Mouse (Mus musculus) retina, postnatal 7 days (tissue): ENCODE data around the gene Ffar1.
"Not testable (repeated sequence)": the region's sequence is repeated elsewhere in the genome, so short reads cannot be mapped to it uniquely, and the experiment has no call there.

Experiments used
- DNase-seq: peaks from one replicate; pipeline ENCODE4 v3.0.0-alpha.2; 2012; ENCODE audit warnings: low read depth, low spot score

The Ffar1 gene

GRCm38 (mm10) chr7:30847934-30848333 lies 13.4 kb downstream of the Ffar1 start:
- DNase-seq = no peak

- no peak for DNase-seq
Observed at GRCm38 (mm10) chr7:30847386-30847785, 14.0 kb downstream of the Ffar1 start.

GRCm38 (mm10) chr7:30846505-30847053 lies 14.8 kb downstream of the Ffar1 start:
- DNase-seq = no peak

GRCm38 (mm10) chr7:30844676-30845297 lies 16.6 kb downstream of the Ffar1 start:
- no peak for DNase-seq

- no peak for DNase-seq
Observed at GRCm38 (mm10) chr7:30842092-30842491, 19.3 kb downstream of the Ffar1 start.

GRCm38 (mm10) chr7:30841379-30841778 lies 20.0 kb downstream of the Ffar1 start:
- no peak for DNase-seq

- no peak for DNase-seq
Observed at GRCm38 (mm10) chr7:30840306-30840705, 21.1 kb downstream of the Ffar1 start.

- no peak for DNase-seq
Observed at GRCm38 (mm10) chr7:30837277-30837676, 24.1 kb downstream of the Ffar1 start.

- DNase-seq = not testable (repeated sequence)
Observed at GRCm38 (mm10) chr7:30832684-30833083, 28.7 kb downstream of the Ffar1 start.

GRCm38 (mm10) chr7:30832261-30832660 lies 29.1 kb downstream of the Ffar1 start:
- no peak for DNase-seq

GRCm38 (mm10) chr7:30829428-30829827 lies 31.9 kb downstream of the Ffar1 start:
- DNase-seq = no peak

GRCm38 (mm10) chr7:30828871-30829270 lies 32.5 kb downstream of the Ffar1 start:
- DNase-seq = not testable (repeated sequence)

- no peak for DNase-seq
Observed at GRCm38 (mm10) chr7:30826660-30827059, 34.7 kb downstream of the Ffar1 start.

- DNase-seq = no peak
Observed at GRCm38 (mm10) chr7:30824306-30824705, 37.1 kb downstream of the Ffar1 start.

GRCm38 (mm10) chr7:30823675-30824074 lies 37.7 kb downstream of the Ffar1 start, which contains the start of gene Ffar2:
Ffar2 (minus strand) TSS chr7:30823775.
- DNase-seq = no peak

GRCm38 (mm10) chr7:30821532-30821931 lies 39.8 kb downstream of the Ffar1 start:
- DNase-seq = no peak

- DNase-seq = no peak
Observed at GRCm38 (mm10) chr7:30820854-30821445, 40.4 kb downstream of the Ffar1 start.

- DNase-seq = no peak
Observed at GRCm38 (mm10) chr7:30820131-30820530, 41.2 kb downstream of the Ffar1 start.

- DNase-seq = no peak
Observed at GRCm38 (mm10) chr7:30812291-30812807, 49.0 kb downstream of the Ffar1 start.

- no peak for DNase-seq
Observed at GRCm38 (mm10) chr7:30811757-30812290, 49.5 kb downstream of the Ffar1 start.

GRCm38 (mm10) chr7:30810319-30810718 lies 51.0 kb downstream of the Ffar1 start:
- no peak for DNase-seq
